Mouse (Mus musculus) monocyte, adult 5-6 weeks (primary cell): ENCODE measurements at regions not wholly inside any gene's neighbourhood (a gene's known extent, or its start where the extent isn't known, plus 50 kb on each side); places are given as distances from the start of the nearest gene placed in this dataset.

Source experiments
- ATAC-seq: fragments of 153-309, 156-312 bp; replicated peaks from 2 replicates; pipeline ENCODE4 v1.8.0; 2017; ENCODE audit warnings: mild to moderate bottlenecking; ENCODE audit not compliant: low TSS enrichment, insufficient number of reproducible peaks, severe bottlenecking, poor library complexity, low FRiP score

- ATAC-seq: no peak
These were observed 347.4 kb upstream of the Jarid2 start for GRCm38 (mm10) chr13:44381721-44382450.

GRCm38 (mm10) chr13:44383322-44383721 is 346.0 kb upstream of the Jarid2 start:
- no peak for ATAC-seq

- ATAC-seq: no peak
These were observed 342.5 kb upstream of the Jarid2 start for GRCm38 (mm10) chr13:44386767-44387166.

GRCm38 (mm10) chr13:44389696-44390095 is 339.6 kb upstream of the Jarid2 start:
- ATAC-seq: no peak

- no peak for ATAC-seq
These were observed 338.4 kb upstream of the Jarid2 start for GRCm38 (mm10) chr13:44390666-44391390.

GRCm38 (mm10) chr13:44394016-44394415 is 335.3 kb upstream of the Jarid2 start:
- no peak for ATAC-seq

GRCm38 (mm10) chr13:44398613-44399369 is 330.5 kb upstream of the Jarid2 start:
- ATAC-seq: no peak

- no peak for ATAC-seq
These were observed 329.9 kb upstream of the Jarid2 start for GRCm38 (mm10) chr13:44399370-44399685.

- ATAC-seq: no peak
These were observed 329.4 kb upstream of the Jarid2 start for GRCm38 (mm10) chr13:44399831-44400321.

- peak; percentile 74 for ATAC-seq
These were observed 325.2 kb upstream of the Jarid2 start for GRCm38 (mm10) chr13:44404010-44404575.

GRCm38 (mm10) chr13:44407307-44407706 is 322.0 kb upstream of the Jarid2 start:
- ATAC-seq: no peak

GRCm38 (mm10) chr13:44408619-44408959 is 320.7 kb upstream of the Jarid2 start:
- no peak for ATAC-seq

- ATAC-seq: no peak
These were observed 320.1 kb upstream of the Jarid2 start for GRCm38 (mm10) chr13:44408960-44409719.

- no peak for ATAC-seq
These were observed 319.6 kb upstream of the Jarid2 start for GRCm38 (mm10) chr13:44409720-44410047.

- ATAC-seq: no peak
These were observed 317.3 kb upstream of the Jarid2 start for GRCm38 (mm10) chr13:44411781-44412496.

- no peak for ATAC-seq
These were observed 316.0 kb upstream of the Jarid2 start for GRCm38 (mm10) chr13:44413305-44413704.

- no peak for ATAC-seq
These were observed 313.3 kb upstream of the Jarid2 start for GRCm38 (mm10) chr13:44415971-44416370.

GRCm38 (mm10) chr13:44416986-44417385 is 312.3 kb upstream of the Jarid2 start:
- no peak for ATAC-seq
